15 mouse cellular contexts compared by ENCODE assay signal in the genomic region with DNA sequence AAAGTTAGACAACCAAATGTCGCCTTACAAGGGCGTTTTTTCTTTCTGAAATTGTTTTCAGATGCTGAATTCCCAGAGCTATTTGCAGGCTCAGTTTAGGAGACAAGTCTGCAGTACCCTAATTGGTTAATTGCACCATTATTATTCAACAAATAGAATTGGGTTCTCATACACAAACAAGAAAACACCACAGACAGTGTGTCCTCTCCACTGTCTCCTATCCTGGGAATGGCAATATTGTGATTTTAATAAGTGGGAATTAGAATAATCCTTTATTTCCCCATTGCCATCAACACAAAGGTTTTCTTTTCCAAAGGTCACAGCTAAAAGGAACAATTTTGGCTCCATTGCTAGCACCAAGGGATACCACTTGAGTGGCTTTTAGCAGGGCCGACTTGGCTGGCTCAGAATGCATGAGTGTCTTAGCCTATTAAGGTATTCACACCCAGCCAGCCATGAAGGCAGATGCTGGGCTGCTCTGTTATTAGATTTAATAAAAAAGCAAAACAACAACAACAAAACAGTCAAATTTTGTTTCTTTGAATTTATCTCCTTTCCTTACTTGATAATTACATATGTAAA. TPM values are rescaled to one million over a fixed set of nuclear protein-coding genes. Genes with fewer than 3 reads are reported as not detected.
DNase-seq lines count a peak whose midpoint lies in the region; ATAC-seq and TF ChIP-seq lines count a peak whose summit lies in the region.
"Had no signal": no experiment of that assay in that cellular context is flagged by ENCODE, and none has a peak within 500 bp of the region (broad histone marks: within the 10 kb centered on the region; RNA-seq: fewer than 3 reads in every experiment).

No protein-coding gene starts in this region.

- H3K4me1 ChIP-seq in hindbrain, embryonic 14.5 days (replicated peaks; ENCODE audit: control insufficient read depth, insufficient read depth, low read length), result no peaks in the 10 kb centered on the region; the same call in 1 of the 2 replicates
- no peaks in the 10 kb centered on the region for H3K4me1 ChIP-seq in neural tube, embryonic 14.5 days (ENCODE audit: control insufficient read depth, insufficient read depth, low read length)
- H3K4me1 ChIP-seq: limb, embryonic 10.5 days had no signal

- H3K9ac ChIP-seq in hindbrain, embryonic 14.5 days, result no peak overlapping the region
- no peak overlapping the region for H3K9ac ChIP-seq in neural tube, embryonic 14.5 days (replicated peaks; ENCODE audit: low read depth, low read length)

- H3K36me3 ChIP-seq in hindbrain, embryonic 14.5 days (replicated peaks; ENCODE audit: control insufficient read depth, insufficient read depth), result no peaks in the 10 kb centered on the region
- H3K36me3 ChIP-seq in neural tube, embryonic 14.5 days (ENCODE audit: control insufficient read depth, insufficient read depth, low read length), result no peaks in the 10 kb centered on the region
- H3K36me3 ChIP-seq: limb, embryonic 10.5 days had no signal

- H3K27me3 ChIP-seq in hindbrain, embryonic 14.5 days (ENCODE audit: control insufficient read depth, insufficient read depth, low read length), result no peaks in the 10 kb centered on the region
- H3K27me3 ChIP-seq in neural tube, embryonic 14.5 days (ENCODE audit: control insufficient read depth, insufficient read depth, low read length), result no peaks in the 10 kb centered on the region
- H3K27me3 ChIP-seq: CH12.LX had no signal

- no peak for DNase-seq in layer of hippocampus, adult 2 months (ENCODE audit: low spot score in 2 of 2)
- DNase-seq in layer of hippocampus, adult 9-11 months, result no peak
- peak; percentile 4 for DNase-seq in embryo, embryonic 9.5 days (ENCODE audit: extremely low spot score)
- DNase-seq in hindbrain, embryonic 14.5 days (ENCODE audit: low spot score), result peak; percentile 56
- no peak for DNase-seq in urinary bladder, postnatal 36 days (ENCODE audit: low spot score in 2 of 2)
- DNase-seq in adrenal gland, postnatal 36 days, result no peak
- DNase-seq: thymus, adult 18-20 months had no signal

- ATAC-seq in hindbrain, embryonic 14.5 days (ENCODE audit: low FRiP score), result peak; percentile 92
- peak; percentile 84 for ATAC-seq in neural tube, embryonic 14.5 days (ENCODE audit: low read depth)
- ATAC-seq: inflammation-experienced regulatory T-cells, adult 6 months had no signal

- H3K27ac ChIP-seq in layer of hippocampus, adult 2 months, result peak overlapping the region; percentile 62; the same call in 1 of the 2 replicates
- 0 out of 2 replicates have a peak overlapping the region, but pooled peaks have one; percentile 14 for H3K27ac ChIP-seq in hindbrain, embryonic 14.5 days
- H3K27ac ChIP-seq in neural tube, embryonic 14.5 days (ENCODE audit: low read depth, low read length), result no peak overlapping the region
- H3K27ac ChIP-seq: limb, embryonic 10.5 days had no signal

- no peaks in the 10 kb centered on the region for H3K9me3 ChIP-seq in hindbrain, embryonic 14.5 days (ENCODE audit: control insufficient read depth, low read length)
- no peaks in the 10 kb centered on the region for H3K9me3 ChIP-seq in neural tube, embryonic 14.5 days (ENCODE audit: control insufficient read depth, low read length)
- H3K9me3 ChIP-seq: limb, embryonic 10.5 days had no signal

- WGBS in hindbrain, embryonic 14.5 days, result 42% methylated on average over 3 of the region's 3 CpGs
- WGBS in neural tube, embryonic 14.5 days, result 47% methylated on average over 3 of the region's 3 CpGs

- H3K4me3 ChIP-seq in layer of hippocampus, adult 2 months, result no peak overlapping the region
- H3K4me3 ChIP-seq in hindbrain, embryonic 14.5 days (replicated peaks; ENCODE audit: low read length), result no peak overlapping the region
- H3K4me3 ChIP-seq in neural tube, embryonic 14.5 days (ENCODE audit: low read depth, low read length), result no peak overlapping the region
- H3K4me3 ChIP-seq: limb, embryonic 10.5 days had no signal

- no peak for TF ChIP-seq CTCF in layer of hippocampus, adult 2 months (conservative IDR thresholded peaks at IDR 0.05)

- H3K4me2 ChIP-seq in hindbrain, embryonic 14.5 days (replicated peaks), result no peak overlapping the region
- H3K4me2 ChIP-seq in neural tube, embryonic 14.5 days (ENCODE audit: low read depth, low read length), result no peak overlapping the region

RNA-seq across cellular contexts. Expression of gene Luzp2, which starts 53.3 kb away (rescaled TPM):
- 10 to 100 TPM; 66.1 to 68.6 TPM for total RNA-seq in layer of hippocampus, adult 2 months (2021)
- polyA plus RNA-seq in hindbrain, embryonic 14.5 days (2014; fragmentation: Nextera tagmentation; extraction: Ambion mirVana), result 43.6 and 61.9 TPM in 2 replicates
- 27.5 and 33.3 TPM in 2 replicates for polyA plus RNA-seq in neural tube, embryonic 14.5 days (2014; fragmentation: Nextera tagmentation; extraction: Ambion mirVana)
- total RNA-seq in adrenal gland, postnatal 36 days (2021), result under 1 TPM; 0.93 to 0.99 TPM
- total RNA-seq: CH12.LX; megakaryocyte progenitor cell, adult 5-6 weeks had no signal
- polyA plus RNA-seq: inflammation-experienced regulatory T-cells, adult 6 months; large intestine, adult 2 months; liver, embryonic 16.5 days; spleen, adult 2 months had no signal

Comparison
In these comparisons a context has a peak if more than half of its experiments do, and no peak if none do; other contexts are left out.
1. DNase-seq: peak in embryo, embryonic 9.5 days (single experiment) and hindbrain, embryonic 14.5 days (single experiment); none in layer of hippocampus, adult 2 months (0 of 2), layer of hippocampus, adult 9-11 months (single experiment), urinary bladder, postnatal 36 days (0 of 2) and adrenal gland, postnatal 36 days (0 of 2).
2. RNA of gene Luzp2, which starts 53.3 kb away (total RNA-seq): 66.1 to 68.6 TPM in layer of hippocampus, adult 2 months; 0.93 to 0.99 TPM in adrenal gland, postnatal 36 days; every median in the first group is over 10 times any median in the second.